Comparison of ENCODE assay signal across 24 mouse cellular contexts in genomic region chr13:100971080-100972017, GRCm38 (mm10).
DNase-seq lines count a peak whose midpoint lies in the region; ATAC-seq and TF ChIP-seq lines count a peak whose summit lies in the region.
"Had no signal": no experiment of that assay in that cellular context is flagged by ENCODE, and none has a peak within 500 bp of the region (broad histone marks: within the 10 kb centered on the region; RNA-seq: fewer than 3 reads in every experiment).

No protein-coding gene starts in this region.

- no peak overlapping the region for H3K27ac ChIP-seq in kidney, adult 2 months (ENCODE audit: insufficient read depth, low read depth, low read length)
- no peak overlapping the region for H3K27ac ChIP-seq in kidney, embryonic 14.5 days (ENCODE audit: low read depth, low read length)
- H3K27ac ChIP-seq in midbrain, embryonic 14.5 days (replicated peaks; ENCODE audit: low read depth, low read length): no peak overlapping the region
- H3K27ac ChIP-seq: embryonic facial prominence, embryonic 12.5 days; hindbrain, embryonic 14.5 days; liver, embryonic 14.5 days; macrophage; midbrain, embryonic 13.5 days; stomach, embryonic 15.5 days had no signal

- no peak for DNase-seq in frontal cortex, postnatal 25 days (ENCODE audit: low spot score in 2 of 2)
- DNase-seq in kidney, adult 2 months: peak; percentile 70
- peak; percentile 70 for DNase-seq in Muller cell, postnatal 12 days (ENCODE audit: inconsistent ontology term)
- DNase-seq in kidney, postnatal 25 days: peak; percentile 16 to 40
- no peak for DNase-seq in midbrain, embryonic 14.5 days
- DNase-seq: adrenal gland, postnatal 10 days; cerebellum, adult 11 months; cerebellum, adult 9-11 months; embryo, embryonic 11 days; forebrain, postnatal 0 days; gastrocnemius, postnatal 14 days; liver; lung, adult 2 months; lung, postnatal 10 days had no signal

- no peak for TF ChIP-seq POLR2A in kidney, adult 2 months (IDR thresholded peaks at IDR 0.05; ENCODE audit: low read depth, low read length)

- no peak overlapping the region for H3K4me3 ChIP-seq in kidney, adult 2 months (ENCODE audit: insufficient read depth, low read depth, low read length)
- no peak overlapping the region for H3K4me3 ChIP-seq in kidney, embryonic 14.5 days (ENCODE audit: low read length)
- no peak overlapping the region for H3K4me3 ChIP-seq in midbrain, embryonic 14.5 days (replicated peaks; ENCODE audit: low read depth, low read length)
- H3K4me3 ChIP-seq: embryonic facial prominence, embryonic 12.5 days; heart, embryonic 12.5 days; midbrain, embryonic 13.5 days; stomach, embryonic 15.5 days had no signal

- peak; percentile 29 for ATAC-seq in frontal cortex, adult (ENCODE audit: low TSS enrichment)
- no peak for ATAC-seq in kidney, embryonic 14.5 days (ENCODE audit: low FRiP score, low TSS enrichment)
- no peak for ATAC-seq in midbrain, embryonic 14.5 days (ENCODE audit: low FRiP score, low TSS enrichment)
- ATAC-seq: forebrain, postnatal 0 days; midbrain, embryonic 13.5 days had no signal

- no peak for TF ChIP-seq CTCF in kidney, adult 2 months (conservative IDR thresholded peaks at IDR 0.05; ENCODE audit: insufficient read depth, insufficient read length, low read depth, low read length)

- H3K4me2 ChIP-seq in kidney, embryonic 14.5 days (replicated peaks; ENCODE audit: low read depth, low read length): no peak overlapping the region
- no peak overlapping the region for H3K4me2 ChIP-seq in midbrain, embryonic 14.5 days (ENCODE audit: low read length)
- H3K4me2 ChIP-seq: embryonic facial prominence, embryonic 12.5 days; heart, embryonic 12.5 days; hindbrain, embryonic 14.5 days; midbrain, embryonic 13.5 days; stomach, embryonic 15.5 days had no signal

- H3K27me3 ChIP-seq in kidney, adult 2 months (replicated peaks; ENCODE audit: control insufficient read depth, insufficient read depth, low read length): no peaks in the 10 kb centered on the region
- no peaks in the 10 kb centered on the region for H3K27me3 ChIP-seq in kidney, embryonic 14.5 days (ENCODE audit: control insufficient read depth, insufficient read depth, low read length)
- no peaks in the 10 kb centered on the region for H3K27me3 ChIP-seq in midbrain, embryonic 14.5 days (ENCODE audit: control insufficient read depth, insufficient read depth, low read length)
- H3K27me3 ChIP-seq: CH12.LX; embryonic facial prominence, embryonic 12.5 days; heart, embryonic 12.5 days; midbrain, embryonic 13.5 days; stomach, embryonic 15.5 days had no signal

- no peak overlapping the region for H3K9ac ChIP-seq in kidney, embryonic 14.5 days (ENCODE audit: low read depth, low read length)
- H3K9ac ChIP-seq in midbrain, embryonic 14.5 days (replicated peaks; ENCODE audit: low read length): no peak overlapping the region
- H3K9ac ChIP-seq: embryonic facial prominence, embryonic 12.5 days; forebrain, postnatal 0 days; heart, embryonic 12.5 days; hindbrain, embryonic 14.5 days; liver, embryonic 14.5 days; midbrain, embryonic 13.5 days; stomach, embryonic 15.5 days had no signal

- no peaks in the 10 kb centered on the region for H3K9me3 ChIP-seq in kidney, embryonic 14.5 days (ENCODE audit: control insufficient read depth, low read length)
- H3K9me3 ChIP-seq in midbrain, embryonic 14.5 days (ENCODE audit: control insufficient read depth, low read length): no peaks in the 10 kb centered on the region
- H3K9me3 ChIP-seq: embryonic facial prominence, embryonic 12.5 days; heart, embryonic 12.5 days; midbrain, embryonic 13.5 days; stomach, embryonic 15.5 days had no signal

- no peaks in the 10 kb centered on the region for H3K36me3 ChIP-seq in kidney, adult 2 months (ENCODE audit: control insufficient read depth, insufficient read depth, low read length)
- no peaks in the 10 kb centered on the region for H3K36me3 ChIP-seq in kidney, embryonic 14.5 days (ENCODE audit: control insufficient read depth, insufficient read depth, low read length)
- H3K36me3 ChIP-seq in midbrain, embryonic 14.5 days (ENCODE audit: control insufficient read depth, insufficient read depth, low read length): no peaks in the 10 kb centered on the region
- H3K36me3 ChIP-seq: embryonic facial prominence, embryonic 12.5 days; heart, embryonic 12.5 days; midbrain, embryonic 13.5 days; stomach, embryonic 15.5 days had no signal

- peaks cover 3% of the 10 kb centered on the region; the same call in 1 of the 2 replicates for H3K4me1 ChIP-seq in kidney, adult 2 months (ENCODE audit: control insufficient read depth, insufficient read depth, low read length)
- H3K4me1 ChIP-seq in kidney, embryonic 14.5 days (ENCODE audit: control insufficient read depth, insufficient read depth, low read length): no peaks in the 10 kb centered on the region
- no peaks in the 10 kb centered on the region for H3K4me1 ChIP-seq in midbrain, embryonic 14.5 days (ENCODE audit: control insufficient read depth, insufficient read depth, low read length)
- H3K4me1 ChIP-seq: embryonic facial prominence, embryonic 12.5 days; midbrain, embryonic 13.5 days; stomach, embryonic 15.5 days had no signal

- 43% methylated on average over 2 of the region's 2 CpGs for WGBS in kidney, adult 2 months
- 69% methylated on average over 2 of the region's 2 CpGs for WGBS in kidney, embryonic 14.5 days
- 88% methylated on average over 2 of the region's 2 CpGs for WGBS in midbrain, embryonic 14.5 days

Comparison
In these comparisons a context has a peak if more than half of its experiments do, and no peak if none do; other contexts are left out.
1. DNase-seq: peak in kidney, adult 2 months (single experiment), Muller cell, postnatal 12 days (single experiment) and kidney, postnatal 25 days (2 of 2); none in frontal cortex, postnatal 25 days (0 of 2) and midbrain, embryonic 14.5 days (single experiment).